Mouse (Mus musculus) heart, adult 18-20 months (tissue): ENCODE results near the gene Olfr12. TPM values are rescaled to one million over a fixed set of nuclear protein-coding genes. Genes with fewer than 3 reads are reported as not detected.
A peak's percentile ranks its signal among the peaks of the same experiment; 100 is the strongest.

ENCODE experiments used
- DNase-seq, 2 experiments: peaks; one replicate each; pipeline ENCODE4 v3.0.0; 2021 to 2022; ENCODE audit warnings: mixed read lengths in 1 of 2
- long read RNA-seq, 2 experiments: library from polyadenylated mRNA; stranded (forward); transcript quantifications; one replicate each; pipeline ENCODE4 v2.0.0; 2021
- total RNA-seq, 2 experiments: library from RNA; stranded (reverse); gene quantifications; 2 replicates each; pipeline ENCODE4 v1.2.3; 2021

Olfr12 gene
- not detected for total RNA-seq
- long read RNA-seq, experiment 1: 0 reads
- long read RNA-seq, experiment 2: 0 reads

DNA sequence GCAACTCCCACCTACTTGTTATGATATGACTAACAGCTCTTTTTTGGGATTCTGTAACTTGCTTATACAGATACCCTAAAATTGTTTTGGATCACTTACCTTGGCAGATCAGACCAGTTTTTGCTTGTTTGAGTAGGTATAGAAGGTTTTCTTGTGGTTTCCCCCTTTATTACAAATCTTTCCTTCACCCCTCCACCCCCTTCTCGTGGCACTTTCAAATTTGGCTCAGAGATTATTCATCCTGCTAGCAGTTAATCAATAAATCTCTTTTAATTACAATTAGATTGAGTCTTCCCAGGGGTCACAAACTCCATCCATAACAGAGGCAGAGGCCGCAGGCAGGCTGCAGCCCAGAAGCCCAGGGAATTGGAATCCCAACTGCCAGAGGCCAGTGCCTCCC lies at the start of gene Olfr12:
Olfr12 (plus strand) TSS at position 301 of the 400 bp plus-strand sequence.
- DNase-seq: no peak

DNA sequence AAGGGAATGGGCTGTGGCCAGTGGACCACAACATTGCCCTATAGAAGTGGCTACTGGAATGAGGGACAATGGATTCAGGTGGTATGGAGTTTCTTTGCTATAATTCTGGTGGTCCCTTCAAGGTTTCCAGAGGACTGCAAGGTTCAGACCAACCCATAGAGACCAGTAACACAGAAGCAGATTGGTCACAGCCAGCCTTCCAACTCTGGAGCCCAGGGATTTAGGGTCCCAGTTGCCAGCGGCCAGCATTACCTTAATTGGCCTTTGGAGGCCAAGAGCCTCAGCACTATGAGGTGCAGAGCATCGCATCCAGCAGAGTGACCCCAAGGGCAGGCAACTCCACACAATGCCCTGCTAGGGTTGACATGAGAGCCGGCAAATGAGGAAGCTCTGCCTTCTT lies 46.6 kb upstream of the Olfr12 start, which contains the start of gene Olfr1413:
Olfr1413 (plus strand) TSS at position 301 of the 400 bp plus-strand sequence.
- no peak for DNase-seq

DNA sequence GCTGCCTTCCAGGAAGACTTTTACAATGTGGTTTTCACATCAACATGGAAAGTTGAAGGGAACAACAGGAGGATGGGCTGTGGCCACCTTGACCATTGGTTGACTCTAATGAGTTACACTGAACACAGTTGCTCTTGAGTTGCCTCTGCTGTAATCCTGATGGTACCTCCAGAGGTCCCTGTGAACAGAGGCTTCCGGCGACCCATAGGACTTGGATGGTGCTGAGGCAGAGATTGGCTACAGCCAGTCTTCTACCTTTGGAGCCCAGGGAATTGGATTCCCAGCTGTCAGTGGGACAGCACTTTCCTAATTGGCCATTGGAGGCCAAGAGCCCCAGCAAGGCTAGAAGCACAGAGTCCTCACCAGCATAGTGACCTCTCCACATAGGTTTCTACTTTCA lies 32.1 kb upstream of the Olfr12 start, which contains the start of gene Olfr1412:
Olfr1412 (plus strand) TSS at position 301 of the 400 bp plus-strand sequence.
- DNase-seq: no peak

GRCm38 (mm10) chr1:92594111-92594510 lies 23.5 kb upstream of the Olfr12 start, which contains the start of gene Olfr1411:
Gene Olfr1411, plus strand, starts transcription at chr1:92594411.
- DNase-seq: no peak

DNA sequence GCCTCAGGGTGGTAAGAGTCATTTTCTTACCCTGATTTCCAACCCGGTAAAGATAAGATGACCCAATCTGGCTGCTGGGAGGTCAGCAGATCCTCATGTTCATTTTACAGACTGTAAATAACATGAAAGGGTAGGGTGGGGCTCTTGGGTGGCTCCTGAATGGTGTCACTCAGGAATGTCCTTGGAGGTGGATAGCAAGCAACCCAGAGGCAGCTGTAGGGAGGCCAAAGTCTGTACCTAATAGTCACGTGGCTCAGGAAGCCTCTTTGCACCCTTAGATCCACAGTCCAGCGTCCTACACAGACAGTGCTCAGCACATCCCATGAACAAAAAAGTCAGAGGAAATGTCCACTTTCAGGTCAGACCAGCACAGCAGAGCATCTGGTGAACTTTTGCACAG lies 21.6 kb upstream of the Olfr12 start:
- no peak for DNase-seq

DNA sequence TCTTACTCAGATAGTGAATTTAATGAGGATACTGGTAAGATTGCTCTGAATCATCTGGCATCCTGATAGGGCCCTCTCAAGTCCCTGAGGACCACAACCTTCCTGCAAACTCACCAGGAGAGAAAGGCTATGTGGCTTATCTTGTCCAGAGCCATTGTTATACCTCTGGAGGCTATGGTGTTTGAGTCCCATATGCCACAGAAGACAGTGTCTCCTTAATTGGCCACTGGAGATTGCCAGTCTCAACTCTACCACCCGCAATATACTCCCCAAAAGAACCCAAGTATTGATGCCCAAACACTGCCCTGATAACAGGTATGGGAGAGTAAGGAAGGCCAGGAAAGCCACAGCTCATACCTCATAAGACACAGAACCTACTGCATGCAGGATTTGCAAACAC lies 12.1 kb upstream of the Olfr12 start, which contains the start of gene Olfr1410:
Olfr1410 (plus strand) TSS at position 301 of the 400 bp plus-strand sequence.
- no peak for DNase-seq

GRCm38 (mm10) chr1:92607711-92608110 lies 9.9 kb upstream of the Olfr12 start:
- no peak for DNase-seq

- peak; percentile 14 to 68 for DNase-seq
Observed at GRCm38 (mm10) chr1:92611008-92611407, 6.6 kb upstream of the Olfr12 start.

DNA sequence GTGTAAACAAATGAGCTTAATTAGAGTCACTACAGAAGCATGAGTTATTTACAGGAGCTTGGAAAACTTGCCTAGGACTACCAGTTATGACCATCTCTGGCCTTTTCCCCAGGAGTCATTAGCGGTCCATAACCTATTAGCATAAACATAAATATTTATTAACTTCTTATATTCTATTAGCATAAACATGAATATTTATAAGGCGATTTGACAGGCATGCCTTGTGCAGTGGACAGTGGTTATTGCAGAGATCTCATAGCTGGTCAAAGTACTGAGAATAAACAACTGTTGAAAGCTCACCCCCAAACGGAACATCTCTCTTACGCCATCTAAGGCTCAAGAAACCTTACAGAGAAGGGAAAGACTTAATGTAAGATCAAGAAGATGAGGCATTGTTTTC lies 4.4 kb upstream of the Olfr12 start:
- no peak for DNase-seq

GRCm38 (mm10) chr1:92614516-92614915 lies 3.1 kb upstream of the Olfr12 start:
- no peak for DNase-seq

DNA sequence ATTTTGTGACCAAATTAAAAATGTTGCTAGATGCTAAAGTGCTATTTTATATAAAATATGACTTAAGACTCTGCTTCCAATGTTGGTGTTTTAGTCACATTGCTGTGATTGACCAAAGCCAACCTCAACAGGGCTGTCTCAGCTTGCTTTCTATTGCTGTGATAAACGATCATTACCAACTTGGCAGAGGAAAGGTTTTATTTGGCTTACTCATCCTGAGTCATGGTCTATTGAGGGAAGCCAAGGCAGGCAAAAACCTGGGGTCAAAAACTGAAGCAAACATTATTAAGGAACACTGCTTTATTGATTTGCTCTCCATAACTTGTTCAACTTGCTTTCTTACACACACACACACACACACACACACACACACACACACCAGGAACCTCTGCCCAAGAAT lies 1.5 kb upstream of the Olfr12 start:
- no peak for DNase-seq

- DNase-seq: no peak
Observed at GRCm38 (mm10) chr1:92618360-92618759, 772 bp downstream of the Olfr12 start.

DNA sequence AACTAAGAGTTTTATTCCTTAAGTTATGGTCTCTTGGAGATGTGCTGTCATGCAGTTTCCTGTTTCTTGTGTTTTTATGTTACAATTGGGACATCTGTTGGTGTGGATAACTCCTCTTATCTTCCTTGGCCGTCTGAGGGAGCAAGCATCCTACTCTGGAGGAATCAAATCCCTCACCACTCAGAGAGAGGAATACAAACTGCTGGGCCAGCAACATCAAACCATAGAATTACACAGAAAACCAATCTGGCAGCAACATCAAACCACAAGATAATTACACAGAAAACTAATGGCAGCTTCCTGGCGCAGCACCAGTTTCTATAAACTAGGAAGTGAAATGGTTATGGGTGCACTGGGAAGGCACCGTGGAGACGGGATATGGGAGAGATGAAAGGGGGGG lies 10.6 kb downstream of the Olfr12 start:
- DNase-seq: no peak

DNA sequence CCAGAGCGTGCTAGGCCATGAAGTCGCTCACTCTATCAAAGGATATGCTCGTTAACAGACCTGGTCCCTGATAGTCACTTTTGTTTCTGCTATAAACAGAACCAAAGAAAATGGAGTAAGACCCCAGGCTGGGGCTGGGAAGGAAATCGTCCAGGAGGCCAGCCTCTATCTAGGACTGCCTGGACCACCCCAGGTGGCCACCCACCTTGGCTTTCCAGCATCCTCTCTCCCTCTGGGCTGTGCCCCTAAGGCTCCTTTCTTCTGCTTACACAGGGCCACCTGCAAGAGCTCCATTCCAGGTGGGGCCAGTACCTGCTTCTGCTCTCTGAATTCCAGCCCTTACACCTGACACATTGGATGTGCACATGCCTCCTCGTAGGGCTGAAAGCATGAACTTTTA lies 14.6 kb downstream of the Olfr12 start:
- DNase-seq: no peak

GRCm38 (mm10) chr1:92632948-92633347 lies 15.4 kb downstream of the Olfr12 start:
- no peak for DNase-seq

- DNase-seq: no peak
Observed at GRCm38 (mm10) chr1:92633726-92634125, 16.1 kb downstream of the Olfr12 start.

- no peak for DNase-seq
Observed at GRCm38 (mm10) chr1:92634569-92634968, 17.0 kb downstream of the Olfr12 start.

GRCm38 (mm10) chr1:92634976-92635599 lies 17.5 kb downstream of the Olfr12 start:
- no peak for DNase-seq

DNA sequence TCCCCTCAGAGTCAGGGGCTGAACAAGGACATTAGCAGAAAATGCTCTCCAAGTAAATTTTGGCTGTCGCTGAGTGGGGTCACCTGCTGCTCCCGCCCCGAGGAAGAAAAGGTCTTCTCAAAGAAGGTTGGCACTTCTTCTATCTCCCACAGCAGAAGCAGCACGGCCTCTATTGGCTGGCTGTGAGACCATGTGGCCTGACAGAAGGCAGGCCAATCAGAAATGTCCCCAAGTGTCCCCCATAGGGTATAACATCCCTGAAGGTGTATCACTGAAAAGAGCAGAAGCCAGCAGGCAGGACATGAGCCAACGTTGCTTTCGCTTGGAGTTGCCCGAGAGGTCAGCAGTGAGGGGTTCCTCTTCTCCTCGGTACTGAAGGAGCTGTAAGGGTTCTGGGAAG lies 18.4 kb downstream of the Olfr12 start:
- no peak for DNase-seq

- DNase-seq: no peak
Observed at GRCm38 (mm10) chr1:92636676-92637075, 19.1 kb downstream of the Olfr12 start.

- no peak for DNase-seq
Observed at GRCm38 (mm10) chr1:92637501-92638172, 20.0 kb downstream of the Olfr12 start.

DNA sequence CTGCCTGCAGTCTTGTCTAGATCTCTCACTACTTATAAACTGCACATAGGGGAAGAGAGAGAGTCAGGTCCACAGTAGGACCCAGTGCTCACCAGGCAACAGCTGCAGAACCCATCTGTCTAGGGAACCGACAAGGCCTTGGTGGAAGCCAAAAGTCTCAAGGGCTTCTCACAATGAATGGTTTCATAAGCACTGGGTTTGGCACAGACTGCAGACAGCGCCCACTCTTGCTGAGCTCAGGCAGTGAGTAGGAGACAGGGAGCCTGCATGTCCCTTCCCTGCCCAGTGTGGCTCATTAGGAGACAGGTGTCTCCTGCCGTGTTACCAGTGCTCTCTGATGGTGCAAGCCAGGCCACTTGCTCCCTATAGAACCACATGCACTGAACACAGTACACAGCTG lies 20.6 kb downstream of the Olfr12 start:
- DNase-seq: no peak

DNA sequence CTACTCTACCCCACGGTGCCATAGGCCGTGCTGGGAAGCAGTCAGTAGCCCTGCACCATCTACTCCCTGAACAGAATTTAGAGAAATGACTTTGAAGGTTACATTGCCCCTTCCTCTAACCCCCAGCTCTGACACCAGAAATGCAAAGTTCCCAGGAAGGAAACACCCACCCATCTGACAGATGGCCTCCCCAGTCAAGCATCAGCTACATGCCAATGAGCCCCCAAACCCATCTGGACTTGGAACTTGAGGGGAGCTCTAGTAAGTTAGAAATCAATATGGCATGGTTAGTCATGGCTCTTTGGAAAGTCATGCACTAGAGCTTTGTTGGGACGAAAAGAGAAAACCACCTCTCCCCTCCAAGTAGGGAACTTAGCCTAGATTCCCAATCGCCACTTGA lies 21.1 kb downstream of the Olfr12 start:
- DNase-seq: no peak

DNA sequence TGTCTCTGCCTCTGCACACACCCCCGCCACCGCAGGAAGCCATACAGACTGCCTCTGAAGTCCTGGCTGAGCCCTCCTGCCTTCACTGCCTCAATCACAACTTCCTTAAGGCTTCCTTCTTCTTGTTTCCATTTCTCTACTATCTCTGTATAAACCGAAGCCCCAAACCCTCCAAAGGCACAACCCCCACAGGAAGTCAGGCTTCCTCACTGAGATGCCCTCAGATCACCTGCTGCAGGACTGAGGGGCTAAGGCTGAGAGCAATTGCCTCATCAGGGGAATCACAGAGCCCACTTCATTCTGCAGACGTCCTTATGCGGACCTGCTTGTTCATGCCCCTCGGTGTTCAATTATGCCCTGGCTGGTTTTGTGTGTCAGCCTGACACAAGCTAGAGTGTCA lies 22.8 kb downstream of the Olfr12 start:
- no peak for DNase-seq
